Mouse (Mus musculus) lung, postnatal 14 days (tissue): ENCODE measurements around the gene Frk.
"Not testable (repeated sequence)": the region's sequence is repeated elsewhere in the genome, so short reads cannot be mapped to it uniquely, and the experiment has no call there.

Experiments
- DNase-seq: peaks from one replicate; pipeline ENCODE4 v3.0.0; 2021

Gene Frk

GRCm38 (mm10) chr10:34618490-34618889 is 135.3 kb downstream of the Frk start:
- no peak for DNase-seq

- DNase-seq: not testable (repeated sequence)
These were observed 137.3 kb downstream of the Frk start for GRCm38 (mm10) chr10:34620540-34620939.

- DNase-seq: no peak
These were observed 155.0 kb downstream of the Frk start for GRCm38 (mm10) chr10:34638245-34638644.
